Mouse (Mus musculus): Measurements from ENCODE around the gene Map4k1. TPM values are rescaled to one million over a fixed set of nuclear protein-coding genes. Genes with fewer than 3 reads are reported as not detected.
A peak's percentile ranks its signal among the peaks of the same experiment; 100 is the strongest.

Gene Map4k1
- polyA plus RNA-seq, 1 experiment from 2014 or later: 5.0 TPM

DNA sequence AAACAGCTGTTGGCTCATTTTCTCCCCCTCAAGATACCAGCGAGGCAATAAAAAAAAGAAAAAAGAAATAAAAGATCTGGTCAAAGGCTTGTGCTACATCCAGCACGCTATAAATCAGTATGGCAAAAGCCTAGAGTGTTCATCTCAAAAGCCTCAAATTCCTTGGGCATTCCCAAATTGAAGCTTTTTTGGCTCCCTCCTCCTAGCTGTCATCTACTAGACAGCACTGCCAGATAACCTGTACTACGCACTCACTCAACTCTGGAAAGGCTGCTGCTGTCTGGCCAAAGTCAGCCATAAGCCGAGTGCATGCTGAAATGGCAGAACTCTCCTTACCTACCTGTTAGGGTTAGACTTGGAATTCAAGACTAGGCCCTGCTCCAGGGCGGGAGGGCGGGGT, 24.6 kb upstream of the Map4k1 start:
- no peak overlapping the region for H3K27ac ChIP-seq
- H3K9ac ChIP-seq (replicated peaks): no peak overlapping the region
- peaks cover 72% of the 10 kb centered on the region for H3K4me1 ChIP-seq (replicated peaks)
- H3K4me3 ChIP-seq (replicated peaks): no peak overlapping the region
- H3K4me2 ChIP-seq (replicated peaks): no peak overlapping the region
- H3K9me3 ChIP-seq: no peaks in the 10 kb centered on the region
- no peak for ATAC-seq
- H3K27me3 ChIP-seq: no peaks in the 10 kb centered on the region
- 90% methylated on average over 6 of the region's 6 CpGs for WGBS
- H3K36me3 ChIP-seq: no peaks in the 10 kb centered on the region

DNA sequence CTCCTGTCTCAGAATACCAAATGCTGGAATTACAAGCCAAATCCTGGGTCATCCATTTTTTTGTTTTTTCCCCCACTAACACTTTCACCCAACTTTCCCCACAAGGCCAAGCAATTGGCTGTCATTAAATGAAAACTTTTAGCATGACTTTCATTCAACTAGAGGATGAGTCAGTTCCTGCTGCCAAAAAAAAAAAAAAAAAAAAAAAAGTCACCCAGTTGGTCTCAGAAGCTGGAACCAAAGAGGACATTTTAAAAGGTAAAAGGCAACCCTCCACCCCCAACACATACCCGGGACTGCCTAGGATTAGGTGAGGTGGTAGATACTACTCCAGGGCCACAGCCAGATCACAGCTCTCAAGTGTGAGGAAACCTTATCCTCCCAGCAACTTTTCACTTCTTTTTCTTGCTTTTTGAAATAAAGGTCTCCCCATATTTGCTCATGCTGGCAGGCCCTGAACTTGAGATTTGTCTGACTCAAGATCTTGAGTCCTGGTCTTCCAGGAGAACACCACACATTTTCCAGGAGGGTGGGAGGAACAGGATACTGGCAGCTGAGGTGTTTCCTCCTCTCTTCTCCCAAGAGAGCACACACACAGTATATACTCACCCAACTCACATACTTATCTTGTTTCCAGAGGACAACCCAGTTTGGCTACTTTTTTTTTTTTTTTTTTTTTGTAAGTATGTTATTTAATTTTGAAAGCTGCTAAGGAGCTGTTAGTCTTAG, 23.7 kb upstream of the Map4k1 start:
- no peak overlapping the region for H3K9ac ChIP-seq (replicated peaks)
- 85% methylated on average over 1 of the region's 1 CpGs for WGBS
- no peak overlapping the region for H3K4me2 ChIP-seq (replicated peaks)
- no peaks in the 10 kb centered on the region for H3K27me3 ChIP-seq
- no peak for ATAC-seq
- peaks cover 63% of the 10 kb centered on the region for H3K4me1 ChIP-seq (replicated peaks)
- no peak overlapping the region for H3K4me3 ChIP-seq (replicated peaks)
- H3K27ac ChIP-seq: no peak overlapping the region
- no peaks in the 10 kb centered on the region for H3K36me3 ChIP-seq
- no peaks in the 10 kb centered on the region for H3K9me3 ChIP-seq

DNA sequence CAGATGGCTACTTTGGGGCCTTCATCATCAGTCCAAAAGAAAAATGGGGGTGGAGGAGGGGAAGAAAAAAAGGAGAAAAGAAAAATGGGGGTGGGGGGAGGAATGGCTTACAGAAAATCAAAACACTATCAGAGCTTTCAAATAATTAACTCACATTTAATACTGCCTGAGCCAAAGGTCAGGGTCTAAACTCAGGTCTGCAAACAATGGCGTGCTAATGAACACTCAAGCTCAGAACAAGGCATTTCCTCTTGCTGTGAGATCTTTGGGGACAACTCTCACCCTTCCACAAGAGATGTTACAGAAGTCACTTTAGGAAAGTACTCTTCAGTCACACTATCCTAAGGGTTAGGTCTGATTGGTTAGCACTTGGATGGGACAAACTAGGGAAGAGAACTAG, 23.1 kb upstream of the Map4k1 start:
- no peaks in the 10 kb centered on the region for H3K9me3 ChIP-seq
- no peak for ATAC-seq
- peaks cover 57% of the 10 kb centered on the region for H3K4me1 ChIP-seq (replicated peaks)
- H3K27ac ChIP-seq: no peak overlapping the region
- no peaks in the 10 kb centered on the region for H3K27me3 ChIP-seq
- no peak overlapping the region; the same call in 1 of the 2 replicates for H3K4me2 ChIP-seq (replicated peaks)
- H3K4me3 ChIP-seq (replicated peaks): no peak overlapping the region
- H3K36me3 ChIP-seq: no peaks in the 10 kb centered on the region
- 69% methylated on average over 1 of the region's 1 CpGs for WGBS
- H3K9ac ChIP-seq (replicated peaks): no peak overlapping the region

DNA sequence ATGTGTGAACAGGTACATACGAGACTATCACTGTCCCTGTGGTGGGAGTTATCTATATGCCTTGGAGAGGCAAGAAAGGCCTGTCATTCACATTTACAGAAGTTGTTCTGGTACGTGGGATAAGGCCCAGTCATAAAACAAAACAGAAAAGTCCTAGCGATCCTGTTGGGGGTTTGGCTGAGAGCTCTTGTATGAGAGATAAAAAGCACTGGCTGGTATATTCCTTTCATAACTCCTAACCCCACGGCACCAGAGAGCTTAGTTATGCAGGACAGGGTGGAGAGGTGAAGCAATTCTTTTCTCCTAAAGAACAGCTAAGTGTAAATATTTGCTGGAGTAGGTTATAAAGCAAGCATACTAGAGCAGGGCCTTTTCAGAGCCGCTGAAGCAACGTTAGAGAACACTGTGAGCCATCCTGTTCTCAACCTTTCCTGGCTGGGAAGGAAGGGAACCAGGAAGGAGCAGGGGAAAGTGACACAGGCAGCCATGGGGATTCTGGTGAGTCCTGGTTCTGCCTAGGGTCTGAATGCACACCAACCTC, 22.3 kb upstream of the Map4k1 start:
- H3K27me3 ChIP-seq: no peaks in the 10 kb centered on the region
- peak overlapping the region; percentile 88 for H3K4me2 ChIP-seq (replicated peaks)
- peak overlapping the region; percentile 89 for H3K4me3 ChIP-seq (replicated peaks)
- ATAC-seq: no peak
- H3K9me3 ChIP-seq: no peaks in the 10 kb centered on the region
- H3K4me1 ChIP-seq (replicated peaks): peaks cover 53% of the 10 kb centered on the region
- 44% methylated on average over 6 of the region's 6 CpGs for WGBS
- no peaks in the 10 kb centered on the region for H3K36me3 ChIP-seq
- H3K9ac ChIP-seq (replicated peaks): peak overlapping the region; percentile 96
- H3K27ac ChIP-seq: no peak overlapping the region

DNA sequence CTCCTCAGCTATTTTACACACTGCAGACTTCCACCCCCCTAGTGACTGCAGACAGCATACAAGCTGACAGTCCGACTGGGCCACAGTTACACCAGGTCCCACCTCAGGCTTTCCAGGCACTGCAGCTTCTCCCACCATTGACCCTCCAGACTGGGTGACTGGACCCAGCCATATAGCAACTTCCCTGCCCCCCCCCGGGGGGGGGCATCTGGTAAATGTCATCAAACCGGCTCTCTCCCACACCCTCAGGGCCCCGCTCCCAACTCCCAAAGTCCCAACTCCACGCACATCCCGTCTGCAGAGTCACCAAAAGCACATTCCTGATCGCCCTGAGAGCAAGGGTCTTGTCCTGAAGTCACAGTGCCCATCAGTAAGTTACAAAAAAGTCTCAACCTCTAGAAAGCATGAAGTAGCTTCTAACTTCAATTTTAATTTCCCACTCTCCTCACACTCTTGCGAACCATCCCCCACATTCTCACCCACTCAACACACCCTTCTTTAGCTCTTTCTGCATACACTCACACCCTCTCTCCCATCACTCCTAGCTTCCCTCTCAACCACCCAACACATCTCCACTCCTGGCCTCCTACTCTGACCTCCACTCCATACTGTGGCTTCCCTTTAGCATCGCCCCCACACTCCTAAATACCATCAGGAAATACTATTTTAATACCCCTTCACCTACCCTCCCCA, 21.4 kb upstream of the Map4k1 start:
- H3K9ac ChIP-seq (replicated peaks): peak overlapping the region; percentile 96
- H3K36me3 ChIP-seq: no peaks in the 10 kb centered on the region
- peak overlapping the region; percentile 88 for H3K4me2 ChIP-seq (replicated peaks)
- H3K4me1 ChIP-seq (replicated peaks): peaks cover 44% of the 10 kb centered on the region
- H3K27me3 ChIP-seq: no peaks in the 10 kb centered on the region
- H3K9me3 ChIP-seq: no peaks in the 10 kb centered on the region
- WGBS: 38% methylated on average over 9 of the region's 9 CpGs
- no peak overlapping the region for H3K27ac ChIP-seq
- H3K4me3 ChIP-seq (replicated peaks): peak overlapping the region; percentile 89
- no peak for ATAC-seq

DNA sequence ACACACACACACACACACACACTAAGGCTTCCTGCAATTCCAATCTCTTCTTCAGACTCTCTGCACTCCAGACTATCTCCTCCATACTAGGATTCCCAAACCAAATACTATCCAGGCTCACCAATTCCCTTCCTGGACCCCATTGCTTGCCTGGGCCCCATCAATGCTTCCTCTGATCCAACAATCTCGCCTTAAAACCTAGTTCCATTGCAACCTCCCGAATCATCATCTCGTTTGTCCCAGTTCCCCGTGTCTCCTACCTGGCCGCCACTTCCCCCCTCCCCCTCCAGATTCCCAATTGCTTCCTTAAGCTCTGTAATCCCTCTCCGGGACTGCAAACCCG, 20.3 kb upstream of the Map4k1 start:
- peaks cover 43% of the 10 kb centered on the region for H3K4me1 ChIP-seq (replicated peaks)
- H3K36me3 ChIP-seq: no peaks in the 10 kb centered on the region
- peak overlapping the region; percentile 96 for H3K9ac ChIP-seq (replicated peaks)
- H3K27ac ChIP-seq: peak overlapping the region; percentile 85
- WGBS: under 1% methylated on average over 7 of the region's 7 CpGs
- peak; percentile 3; the same call in 1 of the 2 replicates for ATAC-seq
- peak overlapping the region; percentile 89 for H3K4me3 ChIP-seq (replicated peaks)
- H3K9me3 ChIP-seq: no peaks in the 10 kb centered on the region
- H3K4me2 ChIP-seq (replicated peaks): peak overlapping the region; percentile 88
- no peaks in the 10 kb centered on the region for H3K27me3 ChIP-seq

DNA sequence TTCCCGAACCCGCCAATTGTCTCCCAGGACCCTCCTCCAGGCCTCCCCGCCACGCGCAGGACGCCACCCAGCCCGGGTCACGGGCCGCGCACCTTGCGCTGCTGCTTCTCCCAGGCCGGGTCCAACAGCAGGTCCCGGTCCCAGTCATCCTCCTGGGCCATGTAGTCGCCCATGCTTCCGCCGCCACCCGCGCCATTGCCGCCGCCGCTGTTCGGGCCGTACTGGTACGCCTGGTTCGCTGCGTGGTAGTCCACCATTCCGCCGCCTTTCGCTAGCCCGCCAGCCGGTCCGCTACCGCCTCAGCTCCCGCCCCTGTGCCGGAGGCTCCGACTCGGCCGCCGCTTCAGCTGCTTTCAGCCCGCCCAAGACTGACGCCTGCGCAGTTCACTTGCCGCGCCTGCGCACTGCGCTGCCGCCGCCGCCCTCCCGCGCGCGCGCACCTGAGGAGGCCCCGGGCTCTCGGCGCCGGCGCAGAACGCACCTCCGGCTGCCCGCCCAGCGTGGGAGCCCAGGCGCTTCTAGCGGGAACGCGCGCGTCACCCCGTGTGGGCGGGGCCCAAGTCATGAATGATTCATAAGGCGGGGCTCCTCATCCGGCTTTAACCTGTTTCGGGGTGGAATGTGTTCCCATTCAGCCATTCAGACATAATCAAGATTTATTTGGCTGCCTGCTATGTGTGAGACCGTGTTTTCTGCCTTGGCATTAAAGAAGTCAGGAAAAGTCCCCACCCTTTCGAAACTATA, 19.8 kb upstream of the Map4k1 start, which contains the start of gene Actn4:
Actn4 (minus strand) TSS at position 414 of the 744 bp plus-strand sequence.
- Histone ChIP-seq H3K4me3 (replicated peaks) (peak within 1 kb of the TSS; percentile 89), H3K9ac (replicated peaks) (peak within 1 kb of the TSS; percentile 96), H3K4me2 (replicated peaks) (peak within 1 kb of the TSS; percentile 88), H3K9me3 (no peaks in the 10 kb centered on the region), H3K27ac (peak within 1 kb of the TSS; percentile 90), H3K27me3 (no peaks in the 10 kb centered on the region), H3K36me3 (no peaks in the 10 kb centered on the region), H3K4me1 (replicated peaks) (peaks cover 39% of the 10 kb centered on the region)
- under 1% methylated on average over 72 of the region's 76 CpGs for WGBS
- peak; percentile 91 for ATAC-seq

DNA sequence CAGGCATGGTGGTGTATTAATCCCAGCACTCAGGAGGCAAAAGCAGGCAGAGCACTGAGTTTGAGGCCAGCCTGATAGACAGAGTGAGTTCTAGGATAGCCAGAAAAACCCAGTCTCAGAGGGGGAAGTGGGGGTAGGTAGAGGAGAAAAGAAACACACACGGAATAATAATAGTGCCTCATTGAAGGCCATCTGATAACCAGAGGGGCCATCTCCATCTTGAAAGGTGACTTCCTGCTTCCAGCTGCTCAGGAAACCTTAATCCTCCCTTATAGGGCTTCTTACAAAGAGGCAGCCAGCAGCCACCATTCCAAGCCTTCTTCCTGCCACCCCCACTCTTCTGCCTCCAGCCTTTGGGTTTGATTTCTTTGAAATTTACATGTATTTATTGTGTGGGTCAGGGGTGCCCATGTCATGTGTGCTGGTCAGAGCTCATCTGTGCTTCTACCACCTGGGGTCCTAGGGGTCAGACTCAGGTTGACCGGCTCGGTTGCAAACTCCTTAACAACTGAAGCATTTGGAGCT, 18.4 kb upstream of the Map4k1 start:
- no peaks in the 10 kb centered on the region for H3K9me3 ChIP-seq
- H3K4me2 ChIP-seq (replicated peaks): no peak overlapping the region
- no peaks in the 10 kb centered on the region for H3K36me3 ChIP-seq
- no peak overlapping the region for H3K27ac ChIP-seq
- no peak for ATAC-seq
- no peaks in the 10 kb centered on the region for H3K27me3 ChIP-seq
- H3K9ac ChIP-seq (replicated peaks): no peak overlapping the region
- H3K4me1 ChIP-seq (replicated peaks): peaks cover 31% of the 10 kb centered on the region
- no peak overlapping the region for H3K4me3 ChIP-seq (replicated peaks)
- WGBS: 77% methylated on average over 3 of the region's 3 CpGs

DNA sequence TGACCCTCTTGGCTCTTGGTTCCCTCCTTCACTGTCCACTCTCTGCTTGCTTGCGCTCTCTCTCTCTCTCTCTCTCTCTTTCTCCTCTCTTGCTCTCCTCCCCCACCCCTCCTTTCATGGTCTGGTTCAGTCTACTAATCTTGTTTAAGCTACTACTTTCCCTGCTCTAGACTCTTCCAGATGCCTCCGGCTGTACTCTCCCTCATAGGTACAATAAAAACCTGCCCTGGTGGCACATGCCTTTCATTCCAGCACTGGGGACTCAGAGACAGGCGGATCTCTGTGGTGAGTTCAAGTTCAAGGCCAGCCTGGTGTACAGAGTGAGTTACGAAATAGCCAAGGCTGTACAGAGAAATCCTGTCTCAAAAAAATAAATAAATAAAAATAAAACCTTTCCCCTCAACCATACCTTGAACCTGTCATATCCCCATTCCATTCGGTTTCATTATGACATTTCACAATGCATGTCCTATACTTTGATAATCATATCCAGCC, 16.5 kb upstream of the Map4k1 start:
- no peak for ATAC-seq
- Histone ChIP-seq H3K4me2 (replicated peaks) (no peak overlapping the region), H3K36me3 (peaks cover 14% of the 10 kb centered on the region), H3K27ac (no peak overlapping the region), H3K9ac (replicated peaks) (no peak overlapping the region), H3K9me3 (no peaks in the 10 kb centered on the region), H3K27me3 (no peaks in the 10 kb centered on the region), H3K4me3 (replicated peaks) (no peak overlapping the region), H3K4me1 (replicated peaks) (peaks cover 12% of the 10 kb centered on the region)
- 77% methylated on average over 5 of the region's 5 CpGs for WGBS

DNA sequence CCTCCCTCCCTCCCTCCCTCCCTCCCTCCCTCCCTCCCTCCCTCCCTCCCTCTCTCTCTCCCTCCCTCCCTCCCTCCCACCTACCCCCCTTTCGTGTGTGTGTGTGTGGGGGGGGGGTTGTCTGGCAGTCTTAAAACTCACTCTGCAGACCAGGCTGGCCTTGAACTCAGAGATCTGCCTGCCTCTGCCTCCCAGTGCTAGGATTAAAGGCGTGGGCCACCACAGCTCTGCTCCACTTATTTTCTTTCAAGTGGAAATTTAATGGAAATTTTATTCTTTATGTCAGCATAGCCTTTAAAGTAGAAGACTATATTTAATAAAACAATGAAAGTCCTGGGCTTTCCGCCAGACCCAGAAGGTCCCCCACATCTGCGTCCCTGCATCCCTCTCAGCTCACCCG, 15.7 kb upstream of the Map4k1 start:
- WGBS: 85% methylated on average over 4 of the region's 5 CpGs
- ATAC-seq: no peak
- H3K4me1 ChIP-seq (replicated peaks): peaks cover 4% of the 10 kb centered on the region
- H3K9me3 ChIP-seq: no peaks in the 10 kb centered on the region
- H3K9ac ChIP-seq (replicated peaks): no peak overlapping the region
- H3K4me3 ChIP-seq (replicated peaks): no peak overlapping the region
- peaks cover 22% of the 10 kb centered on the region for H3K36me3 ChIP-seq
- no peaks in the 10 kb centered on the region for H3K27me3 ChIP-seq
- no peak overlapping the region for H3K4me2 ChIP-seq (replicated peaks)
- H3K27ac ChIP-seq: no peak overlapping the region

DNA sequence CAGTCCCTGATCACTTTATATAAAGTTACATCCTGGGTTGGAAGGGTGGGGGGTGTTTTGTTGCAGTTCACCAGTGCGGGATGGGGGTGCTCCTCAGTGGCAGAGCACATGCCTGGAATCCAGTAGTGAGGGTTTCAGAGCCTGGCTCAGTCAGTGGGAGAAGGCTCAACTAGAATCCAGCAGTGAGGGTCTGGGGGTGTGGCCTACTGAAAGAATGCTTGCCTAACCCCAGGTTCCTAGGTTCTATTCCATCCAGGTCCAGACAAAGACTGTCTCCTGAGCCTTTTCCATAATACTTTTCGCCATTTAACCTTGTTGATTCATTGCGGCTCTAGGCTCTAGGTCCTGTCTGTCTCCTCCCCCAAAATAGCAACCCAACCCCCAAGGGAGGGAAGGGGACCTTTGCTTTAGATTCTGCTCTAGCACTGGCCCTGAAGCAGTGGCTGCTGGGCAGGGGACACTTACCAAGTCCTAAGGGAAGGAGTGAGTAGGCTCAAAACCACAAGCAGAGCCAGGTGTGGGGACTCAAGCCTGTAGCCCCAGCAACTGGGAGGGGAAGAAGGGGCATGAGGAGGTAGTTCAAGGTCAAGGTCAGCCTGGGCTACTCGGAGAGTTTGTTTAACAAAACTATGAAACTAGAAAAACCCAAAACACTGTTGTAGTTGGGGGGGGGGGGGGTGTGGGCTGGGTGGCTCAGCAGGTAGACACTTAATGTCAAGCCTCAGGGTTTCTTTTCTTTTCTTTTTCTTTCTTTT, 14.9 kb upstream of the Map4k1 start:
- no peak overlapping the region for H3K4me2 ChIP-seq (replicated peaks)
- no peaks in the 10 kb centered on the region for H3K27me3 ChIP-seq
- no peak overlapping the region for H3K4me3 ChIP-seq (replicated peaks)
- H3K9me3 ChIP-seq: no peaks in the 10 kb centered on the region
- H3K9ac ChIP-seq (replicated peaks): no peak overlapping the region
- no peak overlapping the region for H3K27ac ChIP-seq
- peaks cover 30% of the 10 kb centered on the region for H3K36me3 ChIP-seq
- no peaks in the 10 kb centered on the region for H3K4me1 ChIP-seq (replicated peaks)
- 70% methylated on average over 4 of the region's 4 CpGs for WGBS
- no peak for ATAC-seq
